Mouse (Mus musculus) megakaryocyte, embryonic 14.5 days (primary cell): ENCODE results near the gene Stxbp5.

Experiments
- FLI1 ChIP-seq: IDR thresholded peaks from 2 replicates; pipeline ENCODE4 v1.6.1; 2012; ENCODE audit warnings: low read length, inconsistent platforms, mixed read lengths
- GATA1 ChIP-seq: IDR thresholded peaks from 3 replicates; pipeline ENCODE4 v1.6.1; 2012; ENCODE audit warnings: mixed read lengths, low read length, inconsistent platforms, borderline replicate concordance

DNA sequence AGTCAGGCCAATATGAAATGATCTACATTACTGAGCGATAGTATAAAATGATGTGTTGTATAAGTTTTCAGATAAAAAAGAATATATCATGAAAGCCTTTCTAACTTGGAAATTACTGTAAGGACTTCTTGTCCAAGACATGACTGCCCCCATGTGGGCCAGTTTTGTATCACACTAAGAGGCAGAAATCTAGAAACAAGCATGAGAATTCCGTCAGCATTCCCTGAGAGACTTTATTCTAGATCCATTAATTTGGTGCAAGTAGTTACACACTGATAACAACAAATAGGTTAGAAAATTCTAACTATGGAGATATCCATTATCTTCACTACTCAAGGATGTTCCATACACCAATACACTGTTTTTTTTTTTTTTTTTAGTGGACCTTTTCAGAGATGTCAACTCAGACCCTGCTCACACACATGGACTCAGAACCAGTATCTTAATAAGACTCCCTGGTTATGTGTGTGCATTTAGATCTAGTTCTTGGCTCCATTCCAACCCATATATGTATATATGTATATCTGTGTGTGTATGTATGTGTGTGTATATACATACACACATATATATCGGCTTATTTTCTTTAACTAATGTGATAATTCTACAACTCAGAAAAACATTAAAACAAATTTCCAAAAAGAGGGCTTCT is 145.9 kb downstream of the Stxbp5 start:
- TF ChIP-seq GATA1: no peak
- no peak for TF ChIP-seq FLI1
